In genomic region chr15:100598287-100598882, GRCm38 (mm10) we compare ENCODE assay signal across 8 mouse cellular contexts. TPM values are rescaled to one million over a fixed set of nuclear protein-coding genes. Genes with fewer than 3 reads are reported as not detected.
A peak's percentile ranks its signal among the peaks of the same experiment; 100 is the strongest.
DNase-seq lines count a peak whose midpoint lies in the region; ATAC-seq and TF ChIP-seq lines count a peak whose summit lies in the region.

No protein-coding gene starts in this region.

- H3K27ac ChIP-seq in left cerebral cortex, adult 2 months: no peak overlapping the region
- peak overlapping the region; percentile 91 for H3K27ac ChIP-seq in hindbrain, embryonic 13.5 days
- no peak overlapping the region for H3K27ac ChIP-seq in lung, embryonic 15.5 days
- no peak overlapping the region for H3K27ac ChIP-seq in stomach, postnatal 0 days (replicated peaks)

- H3K9me3 ChIP-seq in hindbrain, embryonic 13.5 days: no peaks in the 10 kb centered on the region
- H3K9me3 ChIP-seq in lung, embryonic 15.5 days: no peaks in the 10 kb centered on the region
- H3K9me3 ChIP-seq in stomach, postnatal 0 days (ENCODE audit: control insufficient read depth, low read length): no peaks in the 10 kb centered on the region

- DNase-seq in left cerebral cortex, adult 2 months (ENCODE audit: extremely low spot score in 1 of 2, low spot score in 2 of 2): no peak
- DNase-seq in left cerebral cortex, postnatal 10 days (ENCODE audit: extremely low spot score in 1 of 2, low spot score in 2 of 2): no peak
- no peak for DNase-seq in stomach, postnatal 0 days (ENCODE audit: low spot score)
- no peak for DNase-seq in ovary, postnatal 10 days (ENCODE audit: low spot score)
- DNase-seq in adrenal gland, adult 18-20 months (ENCODE audit: low spot score in 2 of 2): no peak

- no peak for TF ChIP-seq CTCF in left cerebral cortex, adult 2 months (IDR thresholded peaks at IDR 0.05)
- TF ChIP-seq CTCF in stomach, postnatal 0 days (IDR thresholded peaks at IDR 0.05; ENCODE audit: low read depth): no peak

- H3K4me3 ChIP-seq in left cerebral cortex, adult 2 months: peak overlapping the region; percentile 90
- peak overlapping the region; percentile 80 for H3K4me3 ChIP-seq in hindbrain, embryonic 13.5 days
- peak overlapping the region; percentile 92 for H3K4me3 ChIP-seq in lung, embryonic 15.5 days
- H3K4me3 ChIP-seq in stomach, postnatal 0 days (ENCODE audit: low read depth, low read length): peak overlapping the region; percentile 79

- H3K4me2 ChIP-seq in hindbrain, embryonic 13.5 days: peak overlapping the region; percentile 80
- H3K4me2 ChIP-seq in lung, embryonic 15.5 days: peak overlapping the region; percentile 99
- H3K4me2 ChIP-seq in stomach, postnatal 0 days (replicated peaks; ENCODE audit: low read depth): peak overlapping the region; percentile 98

- H3K9ac ChIP-seq in hindbrain, embryonic 13.5 days: peak overlapping the region; percentile 95
- peak overlapping the region; percentile 79 for H3K9ac ChIP-seq in lung, embryonic 15.5 days
- H3K9ac ChIP-seq in stomach, postnatal 0 days (ENCODE audit: low read length): peak overlapping the region; percentile 89; the same call in 1 of the 2 replicates

- ATAC-seq in hindbrain, embryonic 13.5 days (ENCODE audit: low FRiP score): no peak
- ATAC-seq in lung, embryonic 15.5 days (ENCODE audit: borderline replicate concordance, extremely low read depth, low FRiP score, low TSS enrichment): no peak
- ATAC-seq in stomach, postnatal 0 days (ENCODE audit: low FRiP score, low TSS enrichment): no peak
- ATAC-seq in megakaryocyte progenitor cell, adult 5-6 weeks (replicated peaks; ENCODE audit: poor library complexity): no peak

- H3K36me3 ChIP-seq in hindbrain, embryonic 13.5 days: peaks cover 7% of the 10 kb centered on the region
- H3K36me3 ChIP-seq in lung, embryonic 15.5 days: no peaks in the 10 kb centered on the region
- H3K36me3 ChIP-seq in stomach, postnatal 0 days (ENCODE audit: control insufficient read depth, insufficient read depth, low read length): no peaks in the 10 kb centered on the region

- H3K4me1 ChIP-seq in hindbrain, embryonic 13.5 days (replicated peaks): peaks cover 19% of the 10 kb centered on the region
- H3K4me1 ChIP-seq in lung, embryonic 15.5 days: peaks cover 20% of the 10 kb centered on the region
- H3K4me1 ChIP-seq in stomach, postnatal 0 days (replicated peaks; ENCODE audit: control insufficient read depth, insufficient read depth): no peaks in the 10 kb centered on the region

- WGBS in hindbrain, embryonic 13.5 days: 29% methylated on average over 9 of the region's 9 CpGs
- WGBS in lung, embryonic 15.5 days: 16% methylated on average over 9 of the region's 9 CpGs
- 28% methylated on average over 9 of the region's 9 CpGs for WGBS in stomach, postnatal 0 days

- no peak for TF ChIP-seq EP300 in stomach, postnatal 0 days (optimal IDR thresholded peaks at IDR 0.05)

- intact Hi-C loops in left cerebral cortex, adult 2 months (cut with DNase I): loop anchor here (5.0 kb wide), 1 partner anchor 46 kb away; the partner anchor contains the start of gene Tfcp2
- intact Hi-C loops in left cerebral cortex, postnatal 10 days (cut with DNase I): loop anchor here (5.0 kb wide), 1 partner anchor 46 kb away; the partner anchor contains the start of gene Tfcp2

- peaks cover 14% of the 10 kb centered on the region; the same call in 1 of the 2 replicates for H3K27me3 ChIP-seq in hindbrain, embryonic 13.5 days
- peaks cover 22% of the 10 kb centered on the region for H3K27me3 ChIP-seq in lung, embryonic 15.5 days
- no peaks in the 10 kb centered on the region for H3K27me3 ChIP-seq in stomach, postnatal 0 days (ENCODE audit: control insufficient read depth, insufficient read depth, low read length)

RNA-seq across cellular contexts. Expression of gene Pou6f1, which starts 1.4 kb away (rescaled TPM):
- total RNA-seq in left cerebral cortex, adult 2 months (2021): 100 to 1,000 TPM; 139 to 144 TPM
- 100 to 1,000 TPM; 102 to 120 TPM for total RNA-seq in left cerebral cortex, postnatal 10 days (2021)
- 38.0 and 41.2 TPM in 2 replicates for polyA plus RNA-seq in hindbrain, embryonic 13.5 days (2015; fragmentation: Nextera tagmentation; extraction: Ambion mirVana)
- polyA plus RNA-seq in lung, embryonic 15.5 days (2015; fragmentation: Nextera tagmentation; extraction: Ambion mirVana): 3.8 and 4.3 TPM in 2 replicates
- 2.6 and 3.2 TPM in 2 replicates for polyA plus RNA-seq in stomach, postnatal 0 days (2015; fragmentation: Nextera tagmentation; extraction: Ambion mirVana)
- 0.02 and 0.49 TPM in 2 replicates for total RNA-seq in megakaryocyte progenitor cell, adult 5-6 weeks (2015)
- total RNA-seq in megakaryocyte progenitor cell, adult 5-6 weeks (2017): 0.78 TPM in 1 of 2 replicates, not detected in the other
- 10 to 100 TPM; 13.1 to 16.4 TPM for total RNA-seq in adrenal gland, adult 18-20 months (2021)

RNA-seq across cellular contexts. Expression of gene Dazap2, which starts 16.8 kb away (rescaled TPM):
- total RNA-seq in left cerebral cortex, adult 2 months (2021): 100 to 1,000 TPM; 108 to 109 TPM
- total RNA-seq in left cerebral cortex, postnatal 10 days (2021): 10 to 100 TPM; 75.3 to 76.8 TPM
- 150 and 152 TPM in 2 replicates for polyA plus RNA-seq in hindbrain, embryonic 13.5 days (2015; fragmentation: Nextera tagmentation; extraction: Ambion mirVana)
- 208 and 209 TPM in 2 replicates for polyA plus RNA-seq in lung, embryonic 15.5 days (2015; fragmentation: Nextera tagmentation; extraction: Ambion mirVana)
- polyA plus RNA-seq in stomach, postnatal 0 days (2015; fragmentation: Nextera tagmentation; extraction: Ambion mirVana): 177 and 205 TPM in 2 replicates
- total RNA-seq in megakaryocyte progenitor cell, adult 5-6 weeks (2015): 334 and 357 TPM in 2 replicates
- 136 and 150 TPM in 2 replicates for total RNA-seq in megakaryocyte progenitor cell, adult 5-6 weeks (2017)
- 100 to 1,000 TPM; 169 to 241 TPM for total RNA-seq in adrenal gland, adult 18-20 months (2021)

RNA-seq across cellular contexts. Expression of gene Smagp, which starts 38.4 kb away (rescaled TPM):
- 1 to 10 TPM; 1.6 to 2.9 TPM for total RNA-seq in left cerebral cortex, adult 2 months (2021)
- total RNA-seq in left cerebral cortex, postnatal 10 days (2021): 1 to 10 TPM; 2.4 to 2.6 TPM
- polyA plus RNA-seq in hindbrain, embryonic 13.5 days (2015; fragmentation: Nextera tagmentation; extraction: Ambion mirVana): 4.0 and 4.1 TPM in 2 replicates
- polyA plus RNA-seq in lung, embryonic 15.5 days (2015; fragmentation: Nextera tagmentation; extraction: Ambion mirVana): 14.4 and 15.2 TPM in 2 replicates
- 94.8 and 103 TPM in 2 replicates for polyA plus RNA-seq in stomach, postnatal 0 days (2015; fragmentation: Nextera tagmentation; extraction: Ambion mirVana)
- 0.64 and 1.1 TPM in 2 replicates for total RNA-seq in megakaryocyte progenitor cell, adult 5-6 weeks (2015)
- 0.71 TPM in 1 of 2 replicates, not detected in the other for total RNA-seq in megakaryocyte progenitor cell, adult 5-6 weeks (2017)
- total RNA-seq in adrenal gland, adult 18-20 months (2021): 10 to 100 TPM; 41.3 to 51.6 TPM

RNA-seq across cellular contexts. Expression of gene Tfcp2, which starts 46.6 kb away (rescaled TPM):
- 10 to 100 TPM; 26.8 to 27.9 TPM for total RNA-seq in left cerebral cortex, adult 2 months (2021)
- 10 to 100 TPM; 31.0 to 31.5 TPM for total RNA-seq in left cerebral cortex, postnatal 10 days (2021)
- 40.3 and 41.6 TPM in 2 replicates for polyA plus RNA-seq in hindbrain, embryonic 13.5 days (2015; fragmentation: Nextera tagmentation; extraction: Ambion mirVana)
- polyA plus RNA-seq in lung, embryonic 15.5 days (2015; fragmentation: Nextera tagmentation; extraction: Ambion mirVana): 24.1 and 27.3 TPM in 2 replicates
- 8.7 and 9.6 TPM in 2 replicates for polyA plus RNA-seq in stomach, postnatal 0 days (2015; fragmentation: Nextera tagmentation; extraction: Ambion mirVana)
- 4.7 and 5.8 TPM in 2 replicates for total RNA-seq in megakaryocyte progenitor cell, adult 5-6 weeks (2015)
- 6.0 and 9.2 TPM in 2 replicates for total RNA-seq in megakaryocyte progenitor cell, adult 5-6 weeks (2017)
- 10 to 100 TPM; 16.6 to 17.6 TPM for total RNA-seq in adrenal gland, adult 18-20 months (2021)

Comparison
In these comparisons a context has a peak if more than half of its experiments do, and no peak if none do; other contexts are left out.
1. RNA of gene Pou6f1, which starts 1.4 kb away (total RNA-seq): 139 to 144 TPM in left cerebral cortex, adult 2 months, 102 to 120 TPM in left cerebral cortex, postnatal 10 days and 13.1 to 16.4 TPM in adrenal gland, adult 18-20 months; 0.02 to 0.78 TPM in megakaryocyte progenitor cell, adult 5-6 weeks; every median in the first group is over 4 times any median in the second.
2. RNA of gene Smagp, which starts 38.4 kb away (total RNA-seq): 41.3 to 51.6 TPM in adrenal gland, adult 18-20 months; 1.6 to 2.9 TPM in left cerebral cortex, adult 2 months, 2.4 to 2.6 TPM in left cerebral cortex, postnatal 10 days and 0.64 to 1.1 TPM in megakaryocyte progenitor cell, adult 5-6 weeks; every median in the first group is over 10 times any median in the second.
3. Peak in every context shown above with its lines, with median percentiles within 50 percentile points of each other: H3K4me3 ChIP-seq, H3K4me2 ChIP-seq and H3K9ac ChIP-seq.